Mouse (Mus musculus): ENCODE results near the gene I0C0044D17Rik.
"Not testable (repeated sequence)": the region's sequence is repeated elsewhere in the genome, so short reads cannot be mapped to it uniquely, and the experiment has no call there.

Gene I0C0044D17Rik

DNA sequence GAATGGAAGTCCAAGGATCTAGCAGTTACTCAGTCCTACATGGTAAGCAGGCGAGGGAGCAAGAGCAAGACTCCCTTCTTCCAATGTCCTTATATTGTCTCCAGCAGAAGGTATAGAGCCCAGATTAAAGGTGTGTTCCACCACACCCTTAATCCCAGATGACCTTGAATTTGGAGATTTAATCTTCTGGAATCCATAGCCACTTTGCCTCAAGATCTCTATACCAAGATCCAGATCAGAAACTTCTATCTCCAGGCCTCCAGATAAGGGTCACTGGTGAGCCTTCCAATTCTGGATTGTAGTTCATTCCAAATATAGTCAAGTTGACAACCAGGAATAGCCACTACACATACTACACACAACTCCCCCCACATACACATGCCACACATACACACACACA is at the start of gene I0C0044D17Rik:
Gene I0C0044D17Rik (minus strand): TSS at position 101 of the 400 bp plus-strand sequence.
- not testable (repeated sequence) for DNase-seq

DNA sequence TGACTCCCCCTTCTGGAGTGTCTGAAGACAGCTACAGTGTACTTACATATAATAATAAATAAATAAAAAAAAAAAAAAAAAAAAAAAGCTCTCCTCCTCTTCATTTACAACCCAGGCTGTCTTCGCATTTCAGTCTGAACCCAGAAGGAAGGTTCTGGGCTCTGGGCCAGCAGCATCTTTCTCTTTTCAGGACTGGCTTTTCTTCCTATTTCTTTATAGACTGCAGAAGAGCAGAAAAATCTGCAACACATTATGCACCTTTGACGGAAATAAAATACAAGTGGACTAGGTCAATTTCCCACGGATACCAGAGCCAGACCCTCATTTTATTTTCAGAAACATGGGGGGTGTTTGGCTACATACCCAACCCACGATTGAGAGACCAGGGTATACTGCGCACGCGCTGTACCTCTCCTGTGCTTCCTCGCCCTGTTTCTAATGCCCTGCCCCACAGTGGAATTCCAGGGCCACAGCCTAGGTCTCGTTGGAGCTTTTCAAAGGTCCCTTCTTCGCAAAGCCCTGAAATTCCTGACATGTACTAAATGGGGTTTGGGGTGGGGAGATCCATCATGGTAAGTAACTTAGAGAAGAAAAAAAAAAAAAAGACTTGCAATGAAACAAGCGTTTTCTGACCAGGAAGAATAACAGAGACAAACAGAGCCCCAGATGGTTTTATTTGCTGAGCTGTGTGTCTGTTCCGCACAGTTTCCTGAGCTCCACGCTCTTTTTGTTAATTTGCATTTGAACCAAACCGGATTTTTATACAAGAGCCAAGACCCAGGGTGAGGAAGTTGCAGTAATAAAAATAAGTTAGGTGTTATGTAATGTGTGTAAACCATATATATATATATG is 42.0 kb upstream of the I0C0044D17Rik start:
- no peak for DNase-seq

DNA sequence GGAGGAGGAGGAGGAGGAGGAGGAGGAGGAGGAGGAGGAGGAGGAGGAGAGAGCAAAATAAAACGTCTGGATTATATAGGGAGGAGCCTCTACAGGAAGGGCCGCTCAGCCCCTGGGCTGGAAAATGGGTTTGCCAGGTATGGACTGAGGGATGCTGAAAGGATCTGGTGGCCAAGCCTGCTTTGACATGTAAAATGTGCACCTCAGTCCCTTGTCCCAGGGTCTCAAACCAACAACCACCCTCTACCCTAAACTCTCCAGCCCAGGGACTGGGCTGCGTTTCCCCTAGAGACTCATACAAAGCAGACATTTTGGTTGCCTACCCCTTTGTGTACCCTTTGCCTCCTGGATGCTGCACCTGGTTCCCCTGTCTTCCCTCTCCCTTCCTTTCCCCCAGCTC is 40.9 kb upstream of the I0C0044D17Rik start:
- DNase-seq: no peak

DNA sequence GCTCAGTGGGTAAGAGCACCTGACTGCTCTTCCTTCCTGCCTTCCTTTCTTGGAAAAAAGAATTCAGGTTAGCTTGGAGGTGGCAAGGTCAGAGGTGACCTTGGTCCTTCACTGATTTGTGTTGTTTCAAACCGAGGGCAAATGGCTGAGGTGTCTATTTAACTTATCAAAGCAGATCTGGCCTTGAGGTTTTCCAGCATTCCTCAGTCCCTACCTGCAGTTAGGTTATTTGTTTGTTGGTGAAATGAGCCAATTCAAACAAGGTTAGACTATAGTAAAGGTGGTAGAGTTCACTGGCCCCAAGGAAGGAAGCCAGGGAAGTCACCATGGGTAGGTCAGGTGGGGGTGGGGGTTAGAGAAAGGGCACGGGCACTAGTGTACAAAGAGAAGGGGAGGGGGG is 40.5 kb upstream of the I0C0044D17Rik start:
- DNase-seq: no peak

- DNase-seq: no peak
These were observed 39.8 kb upstream of the I0C0044D17Rik start for GRCm38 (mm10) chr4:98863451-98863850.

DNA sequence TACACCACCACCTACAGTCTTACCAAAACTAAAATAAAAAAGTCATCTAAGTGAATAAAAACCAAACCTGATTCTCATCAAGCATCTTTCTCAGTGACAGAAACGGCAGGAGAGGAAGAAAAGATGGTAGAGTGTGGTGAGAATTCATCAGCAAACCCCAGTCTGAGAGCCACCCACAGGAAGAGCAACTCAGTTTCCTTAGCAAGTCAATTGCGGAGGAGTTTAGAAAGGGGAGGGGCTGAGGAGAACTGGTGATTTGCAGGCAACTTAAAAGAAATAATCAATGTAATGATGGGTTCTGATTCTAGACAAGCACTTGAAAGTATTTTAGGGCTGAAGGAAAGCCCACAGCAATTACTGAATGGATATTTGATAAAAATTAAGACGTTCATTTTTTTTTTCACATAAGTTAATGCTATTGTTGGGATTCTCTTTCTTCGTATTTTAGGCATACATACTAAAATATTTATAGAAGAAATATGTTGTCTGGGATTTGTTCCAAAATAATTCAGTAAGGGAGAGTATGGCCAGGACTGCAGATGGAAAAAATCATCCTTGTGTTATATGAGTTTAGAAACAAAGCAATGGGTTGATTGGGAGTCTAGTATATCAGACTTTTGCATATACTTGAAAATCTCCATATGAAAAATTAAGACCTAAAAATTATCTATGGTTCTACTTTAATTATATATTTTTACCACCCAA is 34.7 kb upstream of the I0C0044D17Rik start:
- DNase-seq: no peak

DNA sequence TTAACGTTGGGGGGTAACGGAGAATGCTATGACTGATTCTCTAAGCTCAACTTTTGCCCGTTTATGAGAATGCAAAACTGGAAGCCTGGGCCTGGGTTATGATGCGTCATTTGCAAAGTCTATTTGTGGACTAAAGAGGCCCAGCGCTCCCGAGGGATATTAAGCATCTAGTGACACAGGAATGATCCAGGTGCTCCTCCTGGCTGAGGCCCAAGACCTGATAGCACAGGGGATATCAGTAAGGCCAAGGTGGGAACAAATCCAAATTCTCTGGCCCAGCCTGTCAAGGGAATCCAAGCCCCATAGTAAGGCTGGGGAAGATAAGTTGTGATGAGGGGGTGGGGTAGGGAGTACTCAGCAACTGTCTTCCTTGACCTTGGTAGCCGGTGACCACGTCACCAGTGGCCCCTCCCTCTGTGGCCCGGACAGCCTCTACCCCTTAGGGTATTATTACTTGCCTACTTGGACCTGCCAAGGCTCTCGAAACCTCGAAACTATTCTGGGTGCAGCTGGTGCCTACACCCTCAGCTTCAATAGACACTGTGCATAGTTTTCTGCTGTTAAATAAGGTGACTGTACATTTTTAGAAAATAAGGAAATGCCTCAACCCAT is 33.5 kb upstream of the I0C0044D17Rik start:
- DNase-seq: no peak

- DNase-seq: no peak
These were observed 30.3 kb upstream of the I0C0044D17Rik start for GRCm38 (mm10) chr4:98853926-98854325.

DNA sequence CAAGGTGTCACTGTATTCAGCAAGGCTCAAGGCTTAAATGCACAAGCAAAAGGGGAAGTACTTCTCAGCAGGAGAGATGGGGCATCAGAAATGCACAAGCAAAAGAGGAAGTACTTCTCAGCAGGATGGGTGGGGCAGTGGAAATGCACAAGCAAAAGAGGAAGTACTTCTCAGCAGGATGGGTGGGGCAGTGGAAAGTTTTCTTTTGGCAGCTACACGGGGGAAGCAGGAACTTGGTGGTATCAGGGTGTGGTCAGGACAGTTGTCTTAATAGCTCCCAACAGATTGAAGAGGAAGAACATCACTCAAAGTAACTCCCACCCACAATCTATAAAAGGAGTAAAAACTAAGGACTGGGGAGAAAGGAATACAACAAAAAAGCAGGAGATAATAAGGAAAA is 26.8 kb upstream of the I0C0044D17Rik start:
- not testable (repeated sequence) for DNase-seq

GRCm38 (mm10) chr4:98847120-98847885 is 23.7 kb upstream of the I0C0044D17Rik start:
- DNase-seq: no peak

GRCm38 (mm10) chr4:98846396-98846795 is 22.8 kb upstream of the I0C0044D17Rik start:
- no peak for DNase-seq

GRCm38 (mm10) chr4:98845687-98846125 is 22.1 kb upstream of the I0C0044D17Rik start:
- no peak for DNase-seq

DNA sequence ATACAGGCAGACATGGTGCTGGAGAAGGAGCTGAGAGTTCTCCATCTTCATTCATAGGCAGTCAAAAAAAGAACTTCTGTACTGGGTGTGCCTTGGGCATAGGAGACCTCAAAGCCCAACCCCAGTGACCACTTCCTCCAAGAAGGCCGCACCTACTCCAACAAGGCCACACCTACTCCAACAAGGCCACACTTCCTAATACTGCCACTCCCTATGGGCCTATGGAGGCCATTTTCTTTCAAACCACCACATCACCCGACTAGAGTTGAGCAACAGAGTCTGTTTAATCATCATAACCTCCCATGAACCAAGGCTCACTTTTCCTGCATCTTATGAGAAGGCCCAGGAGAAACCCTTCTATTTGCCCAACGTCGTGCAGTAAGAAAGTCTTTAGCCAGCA is 21.6 kb upstream of the I0C0044D17Rik start:
- no peak for DNase-seq

GRCm38 (mm10) chr4:98843906-98844597 is 20.4 kb upstream of the I0C0044D17Rik start:
- no peak for DNase-seq

- DNase-seq: not testable (repeated sequence)
These were observed 17.6 kb upstream of the I0C0044D17Rik start for GRCm38 (mm10) chr4:98841251-98841650.

GRCm38 (mm10) chr4:98840526-98840925 is 16.9 kb upstream of the I0C0044D17Rik start:
- DNase-seq: no peak

DNA sequence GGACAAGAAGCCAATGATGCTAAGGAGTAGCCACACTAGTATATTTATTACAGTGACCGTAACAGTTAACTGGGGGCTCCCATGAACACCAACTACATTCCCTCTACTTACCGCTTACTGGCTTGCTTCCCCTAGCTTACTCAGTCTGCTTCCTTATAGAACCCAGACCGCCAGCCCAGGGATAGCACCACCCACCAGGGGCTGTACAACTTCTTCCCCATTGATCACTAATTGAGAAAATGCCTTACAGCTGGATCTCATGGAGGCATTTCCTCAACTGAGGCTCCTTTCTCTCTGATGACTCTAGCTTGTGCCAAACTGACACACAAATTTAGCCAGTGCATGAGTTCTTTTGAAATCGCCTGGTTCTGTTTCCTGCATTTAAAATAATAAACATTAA is 15.3 kb upstream of the I0C0044D17Rik start:
- no peak for DNase-seq

DNA sequence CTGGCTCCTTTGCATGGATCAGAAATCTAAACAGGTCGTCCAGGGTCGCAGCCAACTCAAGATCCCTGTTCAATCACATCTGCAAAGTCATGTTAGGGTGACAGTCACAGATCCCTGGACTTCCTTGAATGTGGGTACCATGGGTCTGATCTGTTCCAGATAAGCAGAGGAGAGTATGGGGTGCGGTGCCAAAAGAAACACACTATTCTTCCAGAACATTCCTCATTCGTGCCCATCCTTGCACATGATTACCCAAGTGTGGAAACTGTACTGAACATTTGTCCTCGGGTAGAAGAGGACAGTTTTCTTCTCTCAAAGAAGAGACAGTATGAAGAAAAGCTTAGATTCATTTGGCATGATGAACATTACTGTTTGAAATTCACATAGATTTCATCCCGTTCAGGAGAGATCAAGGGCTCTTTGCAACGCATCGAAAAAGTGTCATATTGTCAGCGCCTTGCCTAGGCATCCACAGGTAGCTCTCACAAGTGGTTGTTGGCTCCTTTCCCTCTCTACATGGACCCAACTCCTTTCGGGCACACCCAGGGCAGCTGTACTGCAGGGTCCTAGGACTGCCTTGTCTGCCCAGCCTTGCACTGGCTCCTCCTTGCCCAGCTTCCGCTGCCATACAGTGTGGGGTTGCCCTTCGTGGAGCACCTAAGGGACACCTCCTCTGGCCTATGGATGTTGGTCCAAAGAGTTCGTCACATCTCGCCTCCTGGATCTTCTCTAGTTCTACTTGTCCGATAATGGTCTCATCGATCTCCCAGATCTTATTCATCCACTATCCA is 14.3 kb upstream of the I0C0044D17Rik start:
- DNase-seq: no peak

DNA sequence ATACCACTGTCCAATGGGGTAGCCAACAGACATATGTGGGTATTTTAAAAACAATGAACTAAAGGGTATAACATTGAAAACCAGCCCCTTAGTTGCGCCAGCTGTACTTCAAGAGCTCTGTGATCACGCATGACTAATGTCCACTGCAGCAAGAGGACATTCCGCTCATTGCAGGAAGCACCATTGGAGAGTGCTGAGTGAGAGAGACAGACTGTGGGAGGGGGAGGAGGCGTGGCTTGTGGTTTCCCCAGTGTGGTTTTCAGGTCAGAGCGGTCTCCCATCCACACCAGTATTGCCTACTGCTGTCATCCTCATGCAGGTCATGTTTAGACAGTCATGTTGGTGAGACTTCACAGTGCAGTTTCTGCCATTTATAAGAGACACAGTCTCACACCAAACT is 12.9 kb upstream of the I0C0044D17Rik start:
- no peak for DNase-seq

DNA sequence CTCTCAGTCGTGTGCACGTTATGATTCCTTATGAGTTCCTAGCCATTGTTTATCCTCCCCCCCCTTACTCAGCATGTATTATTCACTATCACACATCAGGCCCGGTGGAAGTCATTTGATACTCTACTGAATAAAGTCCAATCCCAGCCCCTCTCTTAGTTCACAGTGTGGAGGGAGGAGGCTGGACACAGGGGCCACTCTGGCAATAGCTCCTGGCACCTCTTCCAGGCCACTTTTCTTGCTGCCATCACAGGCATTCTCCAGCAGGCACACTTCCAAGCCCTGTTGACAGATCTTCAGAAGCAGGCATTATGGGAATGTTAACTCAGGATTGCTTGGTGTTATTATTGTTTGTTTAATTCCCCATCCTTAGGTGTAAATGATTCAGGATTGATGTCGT is 11.1 kb upstream of the I0C0044D17Rik start:
- DNase-seq: no peak

DNA sequence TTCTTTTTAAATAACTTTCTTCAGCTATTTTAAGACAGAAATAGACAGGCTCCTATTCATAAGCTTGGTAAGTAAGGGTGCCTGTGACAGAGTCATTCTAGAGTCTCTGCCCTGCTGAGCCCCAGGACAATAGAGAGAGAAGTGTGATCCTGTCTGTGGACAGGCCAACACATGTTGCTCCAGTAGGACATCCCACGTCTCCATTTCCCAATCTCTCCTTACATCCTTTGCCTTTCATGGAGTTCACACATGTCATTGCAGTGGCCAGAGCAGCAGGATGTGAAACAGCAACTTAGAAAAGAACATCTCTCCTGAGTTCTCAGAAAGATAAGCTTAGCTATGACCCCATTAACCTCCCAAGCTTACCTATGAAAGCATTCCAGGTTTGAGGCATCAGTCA is 8.1 kb upstream of the I0C0044D17Rik start:
- DNase-seq: no peak

All from cerebellum, postnatal 36 days (tissue).